Mouse (Mus musculus) kidney, postnatal 10 days (tissue): ENCODE results near the gene Krr1.

ENCODE experiments used
- DNase-seq: peaks from one replicate; pipeline ENCODE4 v3.0.0; 2021; ENCODE audit warnings: mixed read lengths

The Krr1 gene

GRCm38 (mm10) chr10:111972542-111973361 lies at the start of gene Krr1:
Gene Krr1, plus strand, starts transcription at chr10:111972664.
- DNase-seq = peak; percentile 92

DNA sequence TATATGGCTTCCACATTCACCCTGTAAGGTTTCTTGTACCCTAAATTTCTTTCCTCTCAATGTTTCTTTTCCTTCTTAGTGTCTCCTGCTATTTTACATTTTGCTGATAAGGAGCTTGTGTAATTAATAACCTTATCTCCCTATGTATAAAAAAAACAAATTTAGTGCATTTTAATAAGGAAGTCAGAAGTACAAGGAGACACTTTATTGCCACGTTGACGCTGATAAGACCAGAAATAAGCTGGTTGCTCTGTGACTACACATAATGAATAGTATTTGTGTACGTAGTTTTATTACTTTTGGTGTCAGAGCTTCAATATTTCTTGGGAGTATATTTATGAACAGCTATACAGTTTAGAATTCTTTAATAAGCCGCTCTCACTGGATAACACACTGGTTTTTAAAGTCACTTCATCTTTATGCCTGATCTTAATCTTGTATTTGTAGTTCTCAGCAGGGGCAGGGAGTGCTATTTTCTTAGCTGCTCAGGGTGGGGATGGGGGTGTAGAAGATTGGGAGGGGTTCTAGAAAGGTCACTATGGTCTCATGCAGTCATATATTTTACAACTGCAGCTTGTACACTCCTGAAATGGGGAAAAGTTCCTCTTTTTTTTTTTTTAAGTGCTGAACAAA lies 48.8 kb upstream of the Krr1 start:
- no peak for DNase-seq

DNA sequence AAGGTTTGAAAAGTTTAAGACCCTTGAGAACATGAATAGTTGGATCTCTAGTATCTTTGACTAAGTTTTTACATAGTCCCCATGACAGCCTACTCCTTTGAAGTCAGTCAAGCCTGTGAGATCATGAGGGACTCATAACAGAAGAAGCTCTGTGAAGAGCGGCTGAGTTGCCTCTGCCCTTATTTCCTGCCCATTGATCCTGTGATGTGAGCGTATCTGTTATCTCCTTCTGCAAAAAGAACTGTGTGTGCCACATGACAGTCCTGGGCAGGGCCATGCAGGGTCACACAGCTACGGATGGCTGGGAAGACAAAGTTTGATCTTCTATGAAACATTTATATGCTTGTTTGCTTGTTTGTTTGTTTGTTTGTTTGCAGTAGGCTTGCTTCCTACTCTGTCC lies 48.3 kb upstream of the Krr1 start:
- no peak for DNase-seq

- no peak for DNase-seq
These were observed 47.6 kb upstream of the Krr1 start for GRCm38 (mm10) chr10:111924716-111925488.

- peak; percentile 95 for DNase-seq
These were observed 47.0 kb upstream of the Krr1 start for GRCm38 (mm10) chr10:111925489-111925860.

- no peak for DNase-seq
These were observed 39.7 kb upstream of the Krr1 start for GRCm38 (mm10) chr10:111932621-111933345.

DNA sequence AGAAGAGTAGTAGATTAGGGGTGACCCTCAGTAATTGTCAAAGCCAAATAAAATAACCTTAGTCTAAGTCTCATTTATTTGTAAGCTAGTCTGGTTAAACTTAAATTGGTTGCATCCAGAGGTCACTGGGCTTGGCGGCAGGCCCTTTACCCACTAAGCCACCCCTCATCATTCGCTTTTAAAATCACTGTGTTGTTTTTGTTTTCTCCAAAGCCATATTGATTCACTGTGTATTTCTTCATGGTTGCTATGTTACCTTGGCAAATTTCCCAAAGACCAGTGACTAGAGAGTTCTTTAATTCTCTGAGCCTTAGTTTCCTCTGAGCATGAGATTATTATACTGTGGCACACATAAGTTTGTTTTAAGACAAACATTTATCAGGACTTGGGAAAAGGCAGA lies 37.3 kb upstream of the Krr1 start:
- no peak for DNase-seq

DNA sequence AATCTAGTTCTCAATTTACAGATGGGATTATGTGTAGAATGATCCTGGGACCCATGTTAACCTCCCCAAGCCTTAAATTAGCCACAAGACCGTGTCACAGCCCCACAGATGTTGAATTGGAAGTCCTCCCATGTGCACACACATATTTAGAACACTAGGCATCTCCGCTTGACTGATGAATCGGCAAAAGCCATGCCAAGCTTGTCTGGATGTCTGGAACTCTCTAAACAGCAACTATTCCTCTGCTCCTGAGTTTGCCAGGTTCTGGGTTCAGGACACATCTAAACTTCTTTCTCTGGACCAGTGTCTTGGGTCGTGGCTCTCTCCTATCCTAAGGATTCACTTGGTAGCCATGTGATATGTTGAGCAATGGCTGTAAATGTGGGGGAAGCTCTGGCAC lies 36.4 kb upstream of the Krr1 start:
- no peak for DNase-seq

DNA sequence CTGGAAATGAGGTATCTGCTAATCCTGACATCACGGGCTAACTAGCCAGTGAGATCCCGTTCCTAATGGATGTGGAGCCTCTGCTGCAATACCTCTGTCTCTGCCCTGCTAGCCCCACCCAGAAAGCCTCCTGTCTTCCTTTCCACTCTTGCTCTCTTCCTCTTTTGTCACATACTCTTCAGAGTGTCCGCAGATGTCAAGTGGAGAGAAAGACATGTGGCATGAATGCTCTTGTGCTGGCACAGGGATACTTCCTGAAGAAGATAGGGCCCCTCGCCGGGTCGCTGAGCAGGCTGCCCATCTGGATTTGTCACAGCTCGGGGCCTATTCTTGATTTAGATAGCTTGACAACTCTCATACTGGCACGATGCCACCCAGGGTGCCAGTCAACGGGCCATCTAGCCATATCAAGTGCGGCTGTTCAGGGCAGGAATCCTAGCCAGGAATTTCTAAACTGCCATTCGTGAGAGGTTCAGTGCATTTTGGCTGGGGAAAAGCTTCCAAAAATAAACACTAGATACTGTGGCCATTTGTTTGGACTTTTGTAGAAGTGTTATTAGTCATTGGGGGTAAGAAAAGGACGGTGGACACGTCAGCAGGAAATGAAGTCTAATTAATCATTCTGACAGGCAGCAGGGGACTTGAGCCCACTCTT lies 35.8 kb upstream of the Krr1 start:
- DNase-seq = peak; percentile 59

GRCm38 (mm10) chr10:111937146-111937534 lies 35.3 kb upstream of the Krr1 start:
- DNase-seq = no peak

- no peak for DNase-seq
These were observed 29.4 kb upstream of the Krr1 start for GRCm38 (mm10) chr10:111943026-111943425.

- DNase-seq = no peak
These were observed 26.9 kb upstream of the Krr1 start for GRCm38 (mm10) chr10:111945563-111945962.

GRCm38 (mm10) chr10:111948041-111948440 lies 24.4 kb upstream of the Krr1 start:
- DNase-seq = no peak

DNA sequence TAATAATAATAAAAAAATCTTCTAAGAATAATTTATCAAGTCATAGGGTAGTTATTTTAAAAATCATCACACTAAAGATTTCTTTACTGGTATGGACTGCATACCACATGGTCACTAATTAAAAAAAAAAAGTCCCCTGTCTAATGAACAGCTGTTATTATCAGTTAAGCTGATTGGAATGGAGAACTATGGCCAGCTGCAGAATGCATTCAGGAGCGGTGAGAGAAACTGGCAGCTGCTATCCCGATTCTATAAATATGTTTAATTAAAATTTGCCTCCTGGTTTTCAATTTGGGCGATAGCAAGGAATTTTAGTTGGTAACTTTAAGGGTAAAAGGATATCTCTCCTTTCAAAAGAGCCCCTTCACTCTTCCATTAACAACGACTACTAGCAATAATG lies 23.5 kb upstream of the Krr1 start:
- DNase-seq = no peak

- DNase-seq = no peak
These were observed 16.6 kb upstream of the Krr1 start for GRCm38 (mm10) chr10:111955836-111956235.

DNA sequence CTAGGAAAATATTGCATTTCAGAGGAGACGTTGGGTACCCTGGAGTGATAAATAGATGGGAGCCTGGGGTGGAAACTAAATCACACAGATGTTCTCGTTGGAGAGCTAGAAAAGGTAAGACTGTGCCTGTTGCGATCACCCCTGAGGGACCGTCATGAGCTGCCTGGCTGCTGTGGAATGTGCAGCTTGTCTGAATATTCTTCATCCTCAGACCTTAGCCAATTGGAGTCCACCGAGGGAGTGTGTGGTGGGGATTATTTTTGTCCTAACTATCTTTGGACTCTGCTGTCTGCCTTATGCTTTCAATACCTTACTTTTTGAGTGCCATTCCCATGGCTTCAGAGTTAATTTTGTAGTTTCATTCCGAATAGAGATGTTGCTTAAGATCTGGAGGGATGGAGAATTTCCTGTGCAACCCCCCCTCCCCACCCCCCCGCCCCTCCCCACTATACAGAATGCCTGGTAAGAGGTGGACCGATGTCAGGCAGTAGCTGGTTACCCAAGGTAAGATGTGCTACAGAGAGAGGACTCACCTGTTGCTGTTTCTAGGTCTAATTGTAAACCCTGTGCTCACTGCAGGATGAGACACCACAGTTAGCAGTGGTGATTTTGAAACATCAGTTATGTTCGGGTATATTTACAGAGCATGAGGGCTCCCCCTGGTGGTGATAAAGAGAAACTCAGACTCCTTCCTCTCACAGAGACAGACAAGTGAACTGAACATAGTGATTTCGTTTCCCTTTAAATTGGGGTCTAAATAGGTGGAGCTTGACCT lies 15.0 kb upstream of the Krr1 start:
- peak; percentile 74 for DNase-seq

GRCm38 (mm10) chr10:111958046-111958421 lies 14.4 kb upstream of the Krr1 start:
- no peak for DNase-seq

- no peak for DNase-seq
These were observed 13.1 kb upstream of the Krr1 start for GRCm38 (mm10) chr10:111959353-111959752.

- no peak for DNase-seq
These were observed 12.0 kb upstream of the Krr1 start for GRCm38 (mm10) chr10:111960459-111960858.

- no peak for DNase-seq
These were observed 6.1 kb upstream of the Krr1 start for GRCm38 (mm10) chr10:111966394-111966793.

- DNase-seq = no peak
These were observed 535 bp upstream of the Krr1 start for GRCm38 (mm10) chr10:111971929-111972328.

DNA sequence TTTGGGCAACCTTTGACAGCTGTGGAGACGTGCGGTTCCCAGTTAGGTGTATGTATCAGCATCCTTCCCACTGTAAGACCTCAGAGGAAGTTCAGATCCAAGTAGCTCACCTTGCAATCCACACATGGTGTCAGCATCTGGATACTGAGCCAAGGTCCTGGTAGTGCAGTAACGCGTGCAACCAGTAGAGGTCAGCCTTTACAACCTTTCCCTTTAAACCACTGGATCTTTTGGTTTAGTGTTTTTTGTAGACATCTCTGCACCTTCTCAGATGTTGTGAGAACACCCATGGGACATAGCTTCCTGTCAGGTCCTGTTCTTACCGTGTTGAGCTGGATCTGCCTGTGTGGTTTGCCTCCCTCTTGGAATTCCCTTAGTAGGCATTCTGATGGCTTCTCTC lies 5.1 kb downstream of the Krr1 start:
- DNase-seq = peak; percentile 70
